Mouse (Mus musculus): ENCODE measurements around the gene Lat2. TPM values are rescaled to one million over a fixed set of nuclear protein-coding genes. Genes with fewer than 3 reads are reported as not detected.
A peak's percentile ranks its signal among the peaks of the same experiment; 100 is the strongest.

Lat2 gene
- polyA plus RNA-seq, 1 experiment from 2014 or later = 5.3 TPM

GRCm38 (mm10) chr5:134567445-134567844 lies 47.4 kb downstream of the Lat2 start:
- Histone ChIP-seq H3K9me3 (replicated peaks) (no peaks in the 10 kb centered on the region), H3K4me3 (no peak overlapping the region), H3K27me3 (no peaks in the 10 kb centered on the region), H3K27ac (no peak overlapping the region), H3K9ac (no peak overlapping the region), H3K4me2 (no peak overlapping the region), H3K36me3 (ENCODE audit: poor library complexity, severe bottlenecking) (no peaks in the 10 kb centered on the region), H3K4me1 (peaks cover 9% of the 10 kb centered on the region)
- no peak for ATAC-seq
- 85% methylated on average over 4 of the region's 4 CpGs for WGBS

- WGBS = 92% methylated on average over 6 of the region's 6 CpGs
- H3K9me3 ChIP-seq (replicated peaks) = no peaks in the 10 kb centered on the region
Measured at GRCm38 (mm10) chr5:134565696-134566095, 49.1 kb downstream of the Lat2 start.

GRCm38 (mm10) chr5:134564272-134564671 lies 50.6 kb downstream of the Lat2 start:
- WGBS = 95% methylated on average over 2 of the region's 2 CpGs
- H3K4me2 ChIP-seq = no peak overlapping the region
- no peak overlapping the region for H3K9ac ChIP-seq
- H3K27ac ChIP-seq = no peak overlapping the region
- no peaks in the 10 kb centered on the region for H3K36me3 ChIP-seq (ENCODE audit: poor library complexity, severe bottlenecking)
- no peaks in the 10 kb centered on the region for H3K27me3 ChIP-seq
- no peak for ATAC-seq
- no peaks in the 10 kb centered on the region for H3K9me3 ChIP-seq (replicated peaks)
- no peak overlapping the region for H3K4me3 ChIP-seq
- H3K4me1 ChIP-seq = 0 out of 2 replicates have a peak, but pooled peaks cover 3% of the 10 kb centered on the region

More at GRCm38 (mm10) chr5:134565696-134566095, 49.1 kb downstream of the Lat2 start:
- no peak for ATAC-seq
- Histone ChIP-seq H3K4me3 (no peak overlapping the region), H3K9ac (no peak overlapping the region), H3K27ac (no peak overlapping the region), H3K27me3 (no peaks in the 10 kb centered on the region), H3K36me3 (ENCODE audit: poor library complexity, severe bottlenecking) (no peaks in the 10 kb centered on the region), H3K4me2 (no peak overlapping the region), H3K4me1 (0 out of 2 replicates have a peak, but pooled peaks cover 3% of the 10 kb centered on the region)

GRCm38 (mm10) chr5:134560450-134561171 lies 54.2 kb downstream of the Lat2 start:
- no peak overlapping the region for H3K4me3 ChIP-seq
- WGBS = 84% methylated on average over 16 of the region's 16 CpGs
- H3K27ac ChIP-seq = no peak overlapping the region
- no peak overlapping the region for H3K9ac ChIP-seq
- peaks cover 7% of the 10 kb centered on the region for H3K4me1 ChIP-seq
- H3K9me3 ChIP-seq (replicated peaks) = no peaks in the 10 kb centered on the region
- H3K27me3 ChIP-seq = no peaks in the 10 kb centered on the region
- H3K36me3 ChIP-seq (ENCODE audit: poor library complexity, severe bottlenecking) = no peaks in the 10 kb centered on the region
- no peak overlapping the region for H3K4me2 ChIP-seq
- ATAC-seq = no peak

- Histone ChIP-seq H3K4me3 (no peak within 1 kb of the TSS), H3K36me3 (ENCODE audit: poor library complexity, severe bottlenecking) (no peaks in the 10 kb centered on the region), H3K4me1 (peaks cover 12% of the 10 kb centered on the region), H3K4me2 (no peak within 1 kb of the TSS), H3K9ac (no peak within 1 kb of the TSS), H3K27me3 (no peaks in the 10 kb centered on the region), H3K9me3 (replicated peaks) (no peaks in the 10 kb centered on the region), H3K27ac (no peak within 1 kb of the TSS)
- WGBS = 90% methylated on average over 7 of the region's 7 CpGs
- no peak for ATAC-seq
Measured at GRCm38 (mm10) chr5:134560071-134560449, 54.8 kb downstream of the Lat2 start, which contains the start of gene Syna. Gene Syna (minus strand): TSS chr5:134560171.

GRCm38 (mm10) chr5:134555463-134556164 lies 59.2 kb downstream of the Lat2 start:
- Histone ChIP-seq H3K4me1 (peaks cover 31% of the 10 kb centered on the region), H3K9ac (peak overlapping the region; percentile 37; the same call in 1 of the 2 replicates), H3K4me2 (peak overlapping the region; percentile 52), H3K4me3 (no peak overlapping the region; the same call in 1 of the 2 replicates), H3K27me3 (no peaks in the 10 kb centered on the region), H3K9me3 (replicated peaks) (no peaks in the 10 kb centered on the region), H3K27ac (no peak overlapping the region; the same call in 1 of the 2 replicates), H3K36me3 (ENCODE audit: poor library complexity, severe bottlenecking) (no peaks in the 10 kb centered on the region)
- 18% methylated on average over 20 of the region's 20 CpGs for WGBS
- no peak for ATAC-seq

- no peaks in the 10 kb centered on the region for H3K36me3 ChIP-seq (ENCODE audit: poor library complexity, severe bottlenecking)
- H3K27me3 ChIP-seq = no peaks in the 10 kb centered on the region
- H3K4me1 ChIP-seq = peaks cover 45% of the 10 kb centered on the region
- no peak overlapping the region for H3K4me2 ChIP-seq
- H3K9me3 ChIP-seq (replicated peaks) = no peaks in the 10 kb centered on the region
- H3K9ac ChIP-seq = no peak overlapping the region
- WGBS = 82% methylated on average over 5 of the region's 5 CpGs
- H3K27ac ChIP-seq = no peak overlapping the region
- H3K4me3 ChIP-seq = no peak overlapping the region
- no peak for ATAC-seq
Measured at GRCm38 (mm10) chr5:134553951-134554546, 60.8 kb downstream of the Lat2 start.

- H3K4me3 ChIP-seq = peak within 1 kb of the TSS; percentile 92
- peak; percentile 93 for ATAC-seq
- 1% methylated on average over 61 of the region's 61 CpGs for WGBS
- no peaks in the 10 kb centered on the region for H3K27me3 ChIP-seq
- no peaks in the 10 kb centered on the region for H3K36me3 ChIP-seq (ENCODE audit: poor library complexity, severe bottlenecking)
- peaks cover 62% of the 10 kb centered on the region for H3K4me1 ChIP-seq
- H3K9ac ChIP-seq = peak within 1 kb of the TSS; percentile 94
- peak within 1 kb of the TSS; percentile 89 for H3K4me2 ChIP-seq
- H3K9me3 ChIP-seq (replicated peaks) = no peaks in the 10 kb centered on the region
- H3K27ac ChIP-seq = peak within 1 kb of the TSS; percentile 99
Measured at GRCm38 (mm10) chr5:134552110-134552972, 62.5 kb downstream of the Lat2 start, which contains the start of gene Clip2. Gene Clip2 (minus strand): TSS chr5:134552434.

GRCm38 (mm10) chr5:134551233-134552109 lies 63.4 kb downstream of the Lat2 start:
- peak; percentile 25 for ATAC-seq
- peak overlapping the region; percentile 94 for H3K9ac ChIP-seq
- H3K9me3 ChIP-seq (replicated peaks) = no peaks in the 10 kb centered on the region
- H3K27ac ChIP-seq = peak overlapping the region; percentile 99
- H3K4me2 ChIP-seq = peak overlapping the region; percentile 89
- under 1% methylated on average over 49 of the region's 52 CpGs for WGBS
- peak overlapping the region; percentile 92 for H3K4me3 ChIP-seq
- peaks cover 68% of the 10 kb centered on the region for H3K4me1 ChIP-seq
- no peaks in the 10 kb centered on the region for H3K36me3 ChIP-seq (ENCODE audit: poor library complexity, severe bottlenecking)
- no peaks in the 10 kb centered on the region for H3K27me3 ChIP-seq

GRCm38 (mm10) chr5:134550836-134551232 lies 64.0 kb downstream of the Lat2 start:
- Histone ChIP-seq H3K4me1 (peaks cover 70% of the 10 kb centered on the region), H3K4me3 (peak overlapping the region; percentile 92), H3K4me2 (peak overlapping the region; percentile 89), H3K9ac (peak overlapping the region; percentile 94), H3K27me3 (no peaks in the 10 kb centered on the region), H3K27ac (peak overlapping the region; percentile 99), H3K9me3 (replicated peaks) (no peaks in the 10 kb centered on the region), H3K36me3 (ENCODE audit: poor library complexity, severe bottlenecking) (no peaks in the 10 kb centered on the region)
- no peak for ATAC-seq
- WGBS = 13% methylated on average over 6 of the region's 6 CpGs
